In genomic region chr1:176934043-176934762, GRCm38 (mm10) we compare ENCODE assay signal across 10 mouse cellular contexts.
DNase-seq lines count a peak whose midpoint lies in the region; ATAC-seq and TF ChIP-seq lines count a peak whose summit lies in the region.
"Had no signal": no experiment of that assay in that cellular context is flagged by ENCODE, and none has a peak within 500 bp of the region (broad histone marks: within the 10 kb centered on the region; RNA-seq: fewer than 3 reads in every experiment).

No protein-coding gene starts in this region.

- peak; percentile 15 for DNase-seq in ovary, postnatal 36 days (ENCODE audit: low spot score)
- no peak for DNase-seq in ovary, postnatal 10 days (ENCODE audit: low spot score)
- DNase-seq in cerebellum, adult 2 months = peak; percentile 67 to 70
- DNase-seq in lung, postnatal 25 days (ENCODE audit: low spot score) = no peak
- no peak for DNase-seq in MN1 (ENCODE audit: low spot score)
- no peak for DNase-seq in right cerebral cortex, adult 2 months (ENCODE audit: low spot score in 2 of 2)
- DNase-seq: embryo, embryonic 11 days; kidney, adult 2 months had no signal

- no peak overlapping the region for H3K4me2 ChIP-seq in embryonic facial prominence, embryonic 15.5 days (replicated peaks)
- H3K4me2 ChIP-seq: liver, embryonic 12.5 days had no signal

- WGBS in cerebellum, adult 2 months = 22% methylated on average over 13 of the region's 13 CpGs
- WGBS in embryonic facial prominence, embryonic 15.5 days = 44% methylated on average over 13 of the region's 13 CpGs

- H3K9me3 ChIP-seq in embryonic facial prominence, embryonic 15.5 days (replicated peaks) = no peaks in the 10 kb centered on the region
- H3K9me3 ChIP-seq: liver, embryonic 12.5 days had no signal

- H3K36me3 ChIP-seq in embryonic facial prominence, embryonic 15.5 days = no peaks in the 10 kb centered on the region
- H3K36me3 ChIP-seq: liver, embryonic 12.5 days had no signal

- no peak overlapping the region for H3K9ac ChIP-seq in embryonic facial prominence, embryonic 15.5 days
- H3K9ac ChIP-seq: liver, embryonic 12.5 days had no signal

- TF ChIP-seq POLR2A in cerebellum, adult 2 months (IDR thresholded peaks at IDR 0.05; ENCODE audit: borderline replicate concordance, insufficient read depth, low read length) = no peak

- ATAC-seq in embryonic facial prominence, embryonic 15.5 days (ENCODE audit: insufficient number of reproducible peaks, low FRiP score, low TSS enrichment, low read depth) = peak; percentile 47
- ATAC-seq: liver, embryonic 12.5 days had no signal

- no peak for TF ChIP-seq CTCF in cerebellum, adult 2 months (IDR thresholded peaks at IDR 0.05; ENCODE audit: borderline replicate concordance, insufficient read depth, low read depth, low read length)

- peaks cover 29% of the 10 kb centered on the region for H3K4me1 ChIP-seq in cerebellum, adult 2 months (ENCODE audit: control insufficient read depth, insufficient read depth, low read length)
- peaks cover 5% of the 10 kb centered on the region for H3K4me1 ChIP-seq in embryonic facial prominence, embryonic 15.5 days

- H3K27me3 ChIP-seq in cerebellum, adult 2 months (ENCODE audit: control insufficient read depth, insufficient read depth, low read length) = no peaks in the 10 kb centered on the region
- no peaks in the 10 kb centered on the region for H3K27me3 ChIP-seq in embryonic facial prominence, embryonic 15.5 days
- H3K27me3 ChIP-seq: liver, embryonic 12.5 days had no signal

- no peak overlapping the region for H3K4me3 ChIP-seq in cerebellum, adult 2 months (replicated peaks; ENCODE audit: insufficient read depth, low read depth, low read length)
- H3K4me3 ChIP-seq in embryonic facial prominence, embryonic 15.5 days (replicated peaks) = no peak overlapping the region
- H3K4me3 ChIP-seq: liver, embryonic 12.5 days had no signal

- H3K27ac ChIP-seq in cerebellum, adult 2 months (ENCODE audit: insufficient read depth, low read length) = peak overlapping the region; percentile 97
- H3K27ac ChIP-seq in embryonic facial prominence, embryonic 15.5 days (replicated peaks) = peak overlapping the region; percentile 63; the same call in 1 of the 2 replicates
- H3K27ac ChIP-seq: liver, embryonic 12.5 days had no signal

Comparison
In these comparisons a context has a peak if more than half of its experiments do, and no peak if none do; other contexts are left out.
1. DNase-seq: peak in ovary, postnatal 36 days (single experiment) and cerebellum, adult 2 months (2 of 2); none in ovary, postnatal 10 days (single experiment), lung, postnatal 25 days (single experiment), MN1 (single experiment) and right cerebral cortex, adult 2 months (0 of 2).